Mouse (Mus musculus) liver, embryonic 14.5 days (tissue): ENCODE measurements at regions not wholly inside any gene's neighbourhood (a gene's known extent, or its start where the extent isn't known, plus 50 kb on each side); places are given as distances from the start of the nearest gene placed in this dataset.
A peak's percentile ranks its signal among the peaks of the same experiment; 100 is the strongest.

Source experiments
- ATAC-seq: fragments of 200-750 bp; cut with Nextera tagmentation; 2 replicates; pipeline ENCODE4 v1.8.0; 2017; ENCODE audit warnings: moderate number of reproducible peaks, mild to moderate bottlenecking, moderate library complexity; ENCODE audit not compliant: insufficient read depth
- DNase-seq, 3 experiments: peaks; one replicate each; pipeline ENCODE4 v3.0.0-alpha.2; 2012 to 2013; ENCODE audit warnings: low read depth in 3 of 3, low spot score in 3 of 3
- H3K27ac ChIP-seq: fragments of 300-500 bp; sonication (generic); 2 replicates; pipeline ENCODE4 v1.5.1; 2014; ENCODE audit warnings: moderate library complexity, mild to moderate bottlenecking, control low read depth, inconsistent platforms
- H3K27me3 ChIP-seq: fragments of 300-500 bp; sonication (generic); 2 replicates; pipeline ENCODE4 v1.6.1; 2014; ENCODE audit warnings: mild to moderate bottlenecking, low read length, moderate library complexity; ENCODE audit not compliant: control insufficient read depth, insufficient read depth
- H3K36me3 ChIP-seq: fragments of 300-500 bp; sonication (generic); replicated peaks from 2 replicates; pipeline ENCODE4 v1.6.1; 2014; ENCODE audit warnings: low read depth; ENCODE audit not compliant: control insufficient read depth, insufficient read depth
- H3K4me1 ChIP-seq, 2 experiments: fragments of 200-500 bp in 1 of 2; fragments of 300-500 bp in 1 of 2; sonication (generic) in 1 of 2; replicated peaks; 2 replicates each; pipeline ENCODE4 v1.6.1; 2012 to 2014; ENCODE audit warnings: antibody characterized with exemption in 1 of 2, inconsistent platforms in 1 of 2, low read length in 1 of 2; ENCODE audit not compliant: control insufficient read depth in 2 of 2, insufficient read depth in 2 of 2
- H3K4me2 ChIP-seq: fragments of 300-500 bp; sonication (generic); 2 replicates; pipeline ENCODE4 v1.6.1; 2014; ENCODE audit warnings: low read depth, mild to moderate bottlenecking, control low read depth, moderate library complexity
- H3K4me3 ChIP-seq, 2 experiments: fragments of 200-500 bp in 1 of 2; fragments of 300-500 bp in 1 of 2; sonication (generic) in 1 of 2; 2 replicates each; pipeline ENCODE4 v1.5.1; 2012 to 2014; ENCODE audit warnings: low read depth in 2 of 2, low read length in 2 of 2, mild to moderate bottlenecking in 2 of 2, control low read depth in 1 of 2, inconsistent platforms in 1 of 2, moderate library complexity in 1 of 2; ENCODE audit not compliant: insufficient read depth in 1 of 2
- H3K9ac ChIP-seq: fragments of 300-500 bp; sonication (generic); replicated peaks from 2 replicates; pipeline ENCODE4 v1.6.1; 2014; ENCODE audit warnings: mild to moderate bottlenecking, control low read depth, moderate library complexity
- H3K9me3 ChIP-seq: fragments of 300-500 bp; sonication (generic); 2 replicates; pipeline ENCODE4 v1.6.1; 2016; ENCODE audit warnings: low read length, mixed read lengths; ENCODE audit not compliant: control insufficient read depth
- CTCF ChIP-seq: IDR thresholded peaks from 2 replicates; pipeline ENCODE4 v1.5.1; 2016; ENCODE audit warnings: antibody characterized with exemption, low read depth, control low read depth
- EP300 ChIP-seq: IDR thresholded peaks from 2 replicates; pipeline ENCODE4 v1.6.1; 2016; ENCODE audit warnings: antibody characterized with exemption, low read depth
- WGBS: fragments of 180-500 bp; shearing (Covaris S2); extraction: QIAGEN DNeasy Blood & Tissue Kit; methylation state at CpG from one replicate; pipeline ENCODE4 v1.1.7; 2014; ENCODE audit not compliant: insufficient replicate concordance; 5-methylcytosine and 5-hydroxymethylcytosine counted together

GRCm38 (mm10) chr12:77912863-77913554, 281.0 kb upstream of the Gm6657 start:
- Histone ChIP-seq H3K9ac (no peak overlapping the region), H3K36me3 (no peaks in the 10 kb centered on the region), H3K27me3 (no peaks in the 10 kb centered on the region), H3K4me2 (no peak overlapping the region), H3K27ac (no peak overlapping the region), H3K9me3 (no peaks in the 10 kb centered on the region), H3K4me1 (no peaks in the 10 kb centered on the region), H3K4me3 (no peak overlapping the region)
- 20% methylated on average over 4 of the region's 4 CpGs for WGBS
- ATAC-seq (no peak), DNase-seq (no peak)
- TF ChIP-seq EP300 (no peak), CTCF (no peak)

GRCm38 (mm10) chr12:77928729-77929128, 265.3 kb upstream of the Gm6657 start:
- Histone ChIP-seq H3K4me3 (no peak overlapping the region), H3K36me3 (no peaks in the 10 kb centered on the region), H3K9ac (no peak overlapping the region), H3K27me3 (no peaks in the 10 kb centered on the region), H3K4me2 (no peak overlapping the region), H3K4me1 (no peaks in the 10 kb centered on the region), H3K27ac (no peak overlapping the region), H3K9me3 (no peaks in the 10 kb centered on the region)
- TF ChIP-seq EP300 (no peak), CTCF (no peak)
- ATAC-seq = no peak
- no peak for DNase-seq
- WGBS = 61% methylated on average over 4 of the region's 4 CpGs

GRCm38 (mm10) chr12:77929571-77929970, 264.5 kb upstream of the Gm6657 start:
- Histone ChIP-seq H3K9ac (no peak overlapping the region), H3K27me3 (no peaks in the 10 kb centered on the region), H3K4me2 (no peak overlapping the region), H3K4me3 (no peak overlapping the region), H3K27ac (no peak overlapping the region), H3K4me1 (no peaks in the 10 kb centered on the region), H3K9me3 (no peaks in the 10 kb centered on the region), H3K36me3 (no peaks in the 10 kb centered on the region)
- DNase-seq (no peak), ATAC-seq (no peak)
- 39% methylated on average over 1 of the region's 1 CpGs for WGBS
- no peak for TF ChIP-seq EP300
- TF ChIP-seq CTCF = no peak

GRCm38 (mm10) chr12:77943960-77944359, 250.1 kb upstream of the Gm6657 start:
- TF ChIP-seq EP300 = no peak
- TF ChIP-seq CTCF = no peak
- DNase-seq (no peak), ATAC-seq (no peak)
- H3K27me3 ChIP-seq = no peaks in the 10 kb centered on the region
- H3K9me3 ChIP-seq = no peaks in the 10 kb centered on the region
- H3K4me3 ChIP-seq = no peak overlapping the region
- WGBS = 64% methylated on average over 8 of the region's 8 CpGs
- H3K4me1 ChIP-seq = no peaks in the 10 kb centered on the region
- no peak overlapping the region for H3K4me2 ChIP-seq
- no peaks in the 10 kb centered on the region for H3K36me3 ChIP-seq
- H3K27ac ChIP-seq = no peak overlapping the region
- H3K9ac ChIP-seq = no peak overlapping the region

GRCm38 (mm10) chr12:77949474-77950017, 244.5 kb upstream of the Gm6657 start:
- Histone ChIP-seq H3K36me3 (no peaks in the 10 kb centered on the region), H3K9me3 (no peaks in the 10 kb centered on the region), H3K4me2 (peak overlapping the region; percentile 30), H3K9ac (no peak overlapping the region), H3K4me1 (peaks cover 0 to 7% of the 10 kb centered on the region in 2 experiments; a peak in 1 of 4 replicates), H3K27ac (no peak overlapping the region), H3K4me3 (no peak overlapping the region; a peak in 1 of 4 replicates), H3K27me3 (no peaks in the 10 kb centered on the region)
- no peak for TF ChIP-seq CTCF
- no peak for TF ChIP-seq EP300
- no peak for DNase-seq
- 18% methylated on average over 16 of the region's 16 CpGs for WGBS
- no peak for ATAC-seq
